Mouse (Mus musculus) embryonic facial prominence, embryonic 11.5 days (tissue): ENCODE data around the gene Ppara. TPM values are rescaled to one million over a fixed set of nuclear protein-coding genes. Genes with fewer than 3 reads are reported as not detected.
A peak's percentile ranks its signal among the peaks of the same experiment; 100 is the strongest.

Experiments used
- ATAC-seq: fragments of 200-750 bp; cut with Nextera tagmentation; replicated peaks from 2 replicates; pipeline ENCODE4 v1.8.0; 2017; ENCODE audit warnings: low read depth; ENCODE audit not compliant: insufficient number of reproducible peaks, low FRiP score, low TSS enrichment
- DNase-seq: peaks from one replicate; pipeline ENCODE4 v3.0.0-alpha.2; 2015; ENCODE audit warnings: low spot score
- H3K27ac ChIP-seq: fragments of 300-500 bp; sonication (generic); replicated peaks from 2 replicates; pipeline ENCODE4 v1.5.1; 2014; ENCODE audit warnings: mild to moderate bottlenecking, low read depth, low read length, control low read depth
- H3K27me3 ChIP-seq: fragments of 300-500 bp; sonication (generic); 2 replicates; pipeline ENCODE4 v1.6.1; 2014; ENCODE audit warnings: mild to moderate bottlenecking, low read length, moderate library complexity, mixed read lengths; ENCODE audit not compliant: control insufficient read depth, insufficient read depth
- H3K36me3 ChIP-seq: fragments of 300-500 bp; sonication (generic); replicated peaks from 2 replicates; pipeline ENCODE4 v1.6.1; 2014; ENCODE audit warnings: low read depth, mild to moderate bottlenecking, low read length, moderate library complexity, mixed read lengths; ENCODE audit not compliant: control insufficient read depth, insufficient read depth
- H3K4me1 ChIP-seq: fragments of 300-500 bp; sonication (generic); 2 replicates; pipeline ENCODE4 v1.6.1; 2014; ENCODE audit warnings: low read length, mixed read lengths; ENCODE audit not compliant: control insufficient read depth, insufficient read depth
- H3K4me2 ChIP-seq: fragments of 300-500 bp; sonication (generic); 2 replicates; pipeline ENCODE4 v1.6.1; 2014; ENCODE audit warnings: low read depth, mild to moderate bottlenecking, control low read depth, low read length, moderate library complexity
- H3K4me3 ChIP-seq: fragments of 300-500 bp; sonication (generic); 2 replicates; pipeline ENCODE4 v1.5.1; 2014; ENCODE audit warnings: low read depth, low read length, control low read depth
- H3K9ac ChIP-seq: fragments of 300-500 bp; sonication (generic); replicated peaks from 2 replicates; pipeline ENCODE4 v1.6.1; 2014; ENCODE audit warnings: mild to moderate bottlenecking, control low read depth, low read length
- H3K9me3 ChIP-seq: fragments of 300-500 bp; sonication (generic); replicated peaks from 2 replicates; pipeline ENCODE4 v1.6.1; 2016; ENCODE audit warnings: mild to moderate bottlenecking, low read length, inconsistent platforms, mixed read lengths; ENCODE audit not compliant: control insufficient read depth
- WGBS: fragments of 180-500 bp; shearing (Covaris S2); extraction: QIAGEN DNeasy Blood & Tissue Kit; methylation state at CpG from one replicate; pipeline ENCODE4 v1.1.7; 2014; 5-methylcytosine and 5-hydroxymethylcytosine counted together
- microRNA counts: library from miRNA; unstranded; fragments of <30 nt; microRNA quantifications from one replicate; lab custom pipeline; 2016
- microRNA-seq: library from miRNA; unstranded; fragments of <30 nt; microRNA quantifications from one replicate; pipeline ENCODE4, GENCODE M21; 2016; ENCODE audit warnings: borderline number of aligned reads
- polyA plus RNA-seq: library from polyadenylated mRNA; unstranded; fragments of >200 nt; fragmentation: Nextera tagmentation; extraction: Ambion mirVana; gene quantifications from 2 replicates; pipeline ENCODE4 v1.2.1, GENCODE M21; 2014

The Ppara gene
- polyA plus RNA-seq, 1 experiment from 2014 or later: 0.28 TPM

DNA sequence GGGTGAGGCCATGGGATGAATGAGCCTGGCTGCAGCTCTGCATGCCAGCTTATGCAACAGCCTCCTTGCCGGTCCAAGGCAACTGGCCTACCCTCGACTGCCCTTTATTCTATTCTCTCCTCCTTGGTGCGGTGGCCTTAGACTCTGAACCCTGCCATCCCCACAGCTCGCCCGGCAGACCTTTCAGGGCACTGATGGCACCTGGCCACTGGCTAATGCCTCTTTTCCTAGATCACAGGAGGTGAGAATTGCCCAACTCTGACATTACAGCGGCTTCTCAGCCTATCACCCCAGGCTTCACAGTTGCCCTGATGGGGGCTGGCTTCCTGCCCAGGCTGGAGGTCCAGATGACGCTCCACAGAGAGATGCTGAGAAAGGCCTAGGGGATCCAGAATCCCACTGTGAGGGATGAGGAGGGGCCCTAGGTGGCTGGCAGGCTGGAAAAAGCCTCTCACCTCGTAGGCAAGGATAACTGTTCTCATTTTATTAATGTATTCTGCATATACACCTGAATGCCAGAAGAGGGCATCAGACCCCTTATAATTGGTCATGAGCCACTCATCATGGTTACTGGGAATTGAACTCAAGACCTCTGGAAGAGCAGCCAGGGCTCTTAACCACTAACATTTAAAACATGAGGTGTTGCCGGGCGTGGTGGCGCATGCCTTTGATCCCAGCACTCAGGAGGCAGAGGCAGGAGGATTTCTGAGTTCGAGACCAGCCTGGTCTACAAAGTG is 117.0 kb downstream of the Ppara start:
- Histone ChIP-seq H3K9me3 (no peaks in the 10 kb centered on the region), H3K9ac (no peak overlapping the region), H3K27me3 (no peaks in the 10 kb centered on the region), H3K36me3 (no peaks in the 10 kb centered on the region), H3K4me3 (no peak overlapping the region), H3K4me1 (no peaks in the 10 kb centered on the region), H3K27ac (no peak overlapping the region), H3K4me2 (no peak overlapping the region)
- 83% methylated on average over 12 of the region's 12 CpGs for WGBS
- no peak for ATAC-seq
- DNase-seq: no peak

MicroRNAs within 50 kb of the gene (microRNA counts, 519-probe panel; counts per million panel counts)
- microRNA mmu-let-7b (lab: Ali Mortazavi, UCI): 2,765 counts per million, percentile 33 among the panel's probes with 10 or more counts
- 5,235 counts per million, percentile 91 among the panel's probes with 10 or more counts for microRNA mmu-let-7c (lab: Ali Mortazavi, UCI)

Small RNA genes lying within 50 kb of the gene (microRNA-seq; reads per million reads assigned to microRNA genes)
- 103 reads per million, percentile 41 among the genes with 10 or more reads in this experiment for gene Mirlet7b
- 27.8 reads per million, percentile 25 among the genes with 10 or more reads in this experiment for gene Mirlet7c-2

Other genes starting within 250 kb of the Ppara start
- gene 7530416G11Rik, start 231.8 kb upstream of the Ppara start, polyA plus RNA-seq: not detected in 2 replicates
- gene Wnt7b, start 152.5 kb upstream of the Ppara start, polyA plus RNA-seq: 20.3 and 28.5 TPM in 2 replicates
- gene Cdpf1, start 76.7 kb downstream of the Ppara start, polyA plus RNA-seq: 22.1 and 23.6 TPM in 2 replicates
- 0.11 TPM in 1 of 2 replicates, not detected in the other for gene Pkdrej, start 86.8 kb downstream of the Ppara start, polyA plus RNA-seq
- gene Ttc38, start 97.3 kb downstream of the Ppara start, polyA plus RNA-seq: 3.2 and 3.8 TPM in 2 replicates
- 35.7 and 38.0 TPM in 2 replicates for gene Gtse1, start 124.8 kb downstream of the Ppara start, polyA plus RNA-seq
- 30.7 and 31.6 TPM in 2 replicates for gene Trmu, start 144.3 kb downstream of the Ppara start, polyA plus RNA-seq